Mouse (Mus musculus) forebrain, embryonic 16.5 days (tissue): ENCODE measurements at regions not wholly inside any gene's neighbourhood (a gene's known extent, or its start where the extent isn't known, plus 50 kb on each side); places are given as distances from the start of the nearest gene placed in this dataset.

Experiments
- ATAC-seq: fragments of 200-750 bp; cut with Nextera tagmentation; 2 replicates; pipeline ENCODE4 v1.8.0; 2017; ENCODE audit warnings: mild to moderate bottlenecking, moderate library complexity
- H3K27ac ChIP-seq: fragments of 300-500 bp; sonication (generic); 2 replicates; pipeline ENCODE4 v1.5.1; 2014; ENCODE audit warnings: low read length, control low read depth
- H3K27me3 ChIP-seq: fragments of 300-500 bp; sonication (generic); replicated peaks from 2 replicates; pipeline ENCODE4 v1.6.1; 2014; ENCODE audit warnings: low read length; ENCODE audit not compliant: control insufficient read depth, insufficient read depth
- H3K36me3 ChIP-seq: fragments of 300-500 bp; sonication (generic); 2 replicates; pipeline ENCODE4 v1.6.1; 2014; ENCODE audit not compliant: control insufficient read depth, insufficient read depth
- H3K4me1 ChIP-seq: fragments of 300-500 bp; sonication (generic); replicated peaks from 2 replicates; pipeline ENCODE4 v1.6.1; 2014; ENCODE audit warnings: low read length; ENCODE audit not compliant: control insufficient read depth, insufficient read depth
- H3K4me2 ChIP-seq: fragments of 300-500 bp; sonication (generic); 2 replicates; pipeline ENCODE4 v1.6.1; 2014; ENCODE audit warnings: mild to moderate bottlenecking, low read length, control low read depth
- H3K4me3 ChIP-seq: fragments of 300-500 bp; sonication (generic); replicated peaks from 2 replicates; pipeline ENCODE4 v1.5.1; 2014; ENCODE audit warnings: mild to moderate bottlenecking, low read length, control low read depth
- H3K9ac ChIP-seq: fragments of 300-500 bp; sonication (generic); replicated peaks from 2 replicates; pipeline ENCODE4 v1.6.1; 2014; ENCODE audit warnings: low read depth, low read length, control low read depth
- H3K9me3 ChIP-seq: fragments of 300-500 bp; sonication (generic); 2 replicates; pipeline ENCODE4 v1.6.1; 2016; ENCODE audit warnings: low read length; ENCODE audit not compliant: control insufficient read depth
- WGBS: fragments of 180-500 bp; shearing (Covaris S2); extraction: QIAGEN DNeasy Blood & Tissue Kit; methylation state at CpG from one replicate; pipeline ENCODE4 v1.1.7; 2014; 5-methylcytosine and 5-hydroxymethylcytosine counted together

GRCm38 (mm10) chr6:31011407-31012020, 52.6 kb upstream of the Klf14 start:
- peak; percentile 54 for ATAC-seq
- H3K27ac ChIP-seq, result no peak overlapping the region
- H3K9ac ChIP-seq, result no peak overlapping the region
- H3K9me3 ChIP-seq, result no peaks in the 10 kb centered on the region
- peaks cover 14% of the 10 kb centered on the region for H3K4me1 ChIP-seq
- WGBS, result 30% methylated on average over 4 of the region's 4 CpGs
- 0 out of 2 replicates have a peak, but pooled peaks cover 2% of the 10 kb centered on the region for H3K27me3 ChIP-seq
- no peak overlapping the region for H3K4me3 ChIP-seq
- H3K36me3 ChIP-seq, result no peaks in the 10 kb centered on the region
- no peak overlapping the region for H3K4me2 ChIP-seq

- Histone ChIP-seq H3K27me3 (0 out of 2 replicates have a peak, but pooled peaks cover 2% of the 10 kb centered on the region), H3K4me3 (no peak overlapping the region), H3K36me3 (no peaks in the 10 kb centered on the region), H3K27ac (no peak overlapping the region), H3K4me2 (no peak overlapping the region), H3K4me1 (peaks cover 6% of the 10 kb centered on the region), H3K9me3 (no peaks in the 10 kb centered on the region), H3K9ac (no peak overlapping the region)
- no peak for ATAC-seq
- 73% methylated on average over 7 of the region's 7 CpGs for WGBS
Observed at GRCm38 (mm10) chr6:31016566-31016965, 57.7 kb upstream of the Klf14 start.

- H3K4me2 ChIP-seq, result no peak overlapping the region
- no peaks in the 10 kb centered on the region for H3K36me3 ChIP-seq
- H3K27ac ChIP-seq, result no peak overlapping the region
- H3K9ac ChIP-seq, result no peak overlapping the region
- WGBS, result 94% methylated on average over 5 of the region's 5 CpGs
- H3K27me3 ChIP-seq, result no peaks in the 10 kb centered on the region
- no peaks in the 10 kb centered on the region for H3K4me1 ChIP-seq
- no peak overlapping the region for H3K4me3 ChIP-seq
- H3K9me3 ChIP-seq, result no peaks in the 10 kb centered on the region
- no peak for ATAC-seq
Observed at GRCm38 (mm10) chr6:31021776-31022175, 62.9 kb upstream of the Klf14 start.

- 54% methylated on average over 9 of the region's 9 CpGs for WGBS
- Histone ChIP-seq H3K4me2 (no peak overlapping the region), H3K9ac (0 out of 2 replicates have a peak overlapping the region, but pooled peaks have one; percentile 13), H3K27ac (no peak overlapping the region), H3K4me3 (no peak overlapping the region), H3K9me3 (no peaks in the 10 kb centered on the region), H3K27me3 (no peaks in the 10 kb centered on the region), H3K36me3 (no peaks in the 10 kb centered on the region), H3K4me1 (peaks cover 11% of the 10 kb centered on the region)
- peak; percentile 77 for ATAC-seq
Observed at GRCm38 (mm10) chr6:31029777-31030176, 70.9 kb upstream of the Klf14 start.

- Histone ChIP-seq H3K4me3 (no peak overlapping the region), H3K27me3 (no peaks in the 10 kb centered on the region), H3K9ac (no peak overlapping the region), H3K4me1 (peaks cover 11% of the 10 kb centered on the region), H3K36me3 (no peaks in the 10 kb centered on the region), H3K9me3 (no peaks in the 10 kb centered on the region), H3K4me2 (no peak overlapping the region), H3K27ac (no peak overlapping the region)
- 81% methylated on average over 7 of the region's 7 CpGs for WGBS
- ATAC-seq, result no peak
Observed at GRCm38 (mm10) chr6:31031022-31031421, 72.1 kb upstream of the Klf14 start.

GRCm38 (mm10) chr6:31032147-31032546, 73.3 kb upstream of the Klf14 start:
- no peak overlapping the region for H3K4me2 ChIP-seq
- ATAC-seq, result no peak
- no peaks in the 10 kb centered on the region for H3K36me3 ChIP-seq
- 79% methylated on average over 4 of the region's 4 CpGs for WGBS
- H3K27me3 ChIP-seq, result no peaks in the 10 kb centered on the region
- no peaks in the 10 kb centered on the region for H3K9me3 ChIP-seq
- no peak overlapping the region for H3K27ac ChIP-seq
- no peak overlapping the region for H3K4me3 ChIP-seq
- no peak overlapping the region for H3K9ac ChIP-seq
- H3K4me1 ChIP-seq, result peaks cover 11% of the 10 kb centered on the region

GRCm38 (mm10) chr6:31032980-31033608, 74.2 kb upstream of the Klf14 start:
- no peaks in the 10 kb centered on the region for H3K9me3 ChIP-seq
- peak overlapping the region; percentile 31; the same call in 1 of the 2 replicates for H3K27ac ChIP-seq
- H3K4me1 ChIP-seq, result peaks cover 16% of the 10 kb centered on the region
- no peaks in the 10 kb centered on the region for H3K27me3 ChIP-seq
- no peaks in the 10 kb centered on the region for H3K36me3 ChIP-seq
- peak overlapping the region; percentile 38 for H3K4me2 ChIP-seq
- no peak overlapping the region for H3K4me3 ChIP-seq
- WGBS, result 6% methylated on average over 12 of the region's 12 CpGs
- no peak overlapping the region; the same call in 1 of the 2 replicates for H3K9ac ChIP-seq
- peak; percentile 77 for ATAC-seq

- ATAC-seq, result no peak
- H3K36me3 ChIP-seq, result no peaks in the 10 kb centered on the region
- H3K27ac ChIP-seq, result no peak overlapping the region
- no peaks in the 10 kb centered on the region for H3K27me3 ChIP-seq
- no peaks in the 10 kb centered on the region for H3K9me3 ChIP-seq
- H3K4me2 ChIP-seq, result no peak overlapping the region
- no peak overlapping the region for H3K9ac ChIP-seq
- no peak overlapping the region for H3K4me3 ChIP-seq
- peaks cover 15% of the 10 kb centered on the region for H3K4me1 ChIP-seq
- 67% methylated on average over 10 of the region's 10 CpGs for WGBS
Observed at GRCm38 (mm10) chr6:31034796-31035195, 75.9 kb upstream of the Klf14 start.

- no peaks in the 10 kb centered on the region for H3K9me3 ChIP-seq
- no peak overlapping the region for H3K9ac ChIP-seq
- WGBS, result 62% methylated on average over 20 of the region's 20 CpGs
- H3K4me2 ChIP-seq, result peak overlapping the region; percentile 33
- no peaks in the 10 kb centered on the region for H3K27me3 ChIP-seq
- H3K4me3 ChIP-seq, result no peak overlapping the region
- no peak overlapping the region; the same call in 1 of the 2 replicates for H3K27ac ChIP-seq
- peak; percentile 39; the same call in 1 of the 2 replicates for ATAC-seq
- H3K36me3 ChIP-seq, result no peaks in the 10 kb centered on the region
- H3K4me1 ChIP-seq, result peaks cover 9% of the 10 kb centered on the region
Observed at GRCm38 (mm10) chr6:31037801-31038395, 79.0 kb upstream of the Klf14 start.
